In genomic region chr2:167278751-167279526, GRCm38 (mm10) we compare ENCODE assay signal across 8 mouse cellular contexts. TPM values are rescaled to one million over a fixed set of nuclear protein-coding genes. Genes with fewer than 3 reads are reported as not detected.
DNase-seq lines count a peak whose midpoint lies in the region; ATAC-seq and TF ChIP-seq lines count a peak whose summit lies in the region.

No protein-coding gene starts in this region.

- 52% methylated on average over 17 of the region's 17 CpGs for WGBS in limb, embryonic 14.5 days
- WGBS in midbrain, postnatal 0 days, result 57% methylated on average over 17 of the region's 17 CpGs
- WGBS in stomach, postnatal 0 days, result 57% methylated on average over 17 of the region's 17 CpGs

- no peak overlapping the region for H3K4me3 ChIP-seq in limb, embryonic 14.5 days (replicated peaks; ENCODE audit: low read length)
- no peak overlapping the region for H3K4me3 ChIP-seq in midbrain, postnatal 0 days (ENCODE audit: low read depth, low read length)
- H3K4me3 ChIP-seq in stomach, postnatal 0 days (ENCODE audit: low read depth, low read length), result no peak overlapping the region

- no peaks in the 10 kb centered on the region for H3K4me1 ChIP-seq in limb, embryonic 14.5 days (ENCODE audit: control insufficient read depth, insufficient read depth, low read length)
- H3K4me1 ChIP-seq in midbrain, postnatal 0 days (ENCODE audit: insufficient read depth, low read length), result no peaks in the 10 kb centered on the region
- H3K4me1 ChIP-seq in stomach, postnatal 0 days (replicated peaks; ENCODE audit: control insufficient read depth, insufficient read depth), result no peaks in the 10 kb centered on the region

- no peak for TF ChIP-seq POLR2A in limb, embryonic 14.5 days (IDR thresholded peaks at IDR 0.05; ENCODE audit: borderline replicate concordance, extremely low read depth, insufficient read depth, insufficient read length)

- H3K9me3 ChIP-seq in limb, embryonic 14.5 days (ENCODE audit: control insufficient read depth, low read length), result no peaks in the 10 kb centered on the region
- no peaks in the 10 kb centered on the region for H3K9me3 ChIP-seq in midbrain, postnatal 0 days (ENCODE audit: low read length)
- H3K9me3 ChIP-seq in stomach, postnatal 0 days (ENCODE audit: control insufficient read depth, low read length), result no peaks in the 10 kb centered on the region

- no peak for TF ChIP-seq EP300 in stomach, postnatal 0 days (optimal IDR thresholded peaks at IDR 0.05)

- H3K9ac ChIP-seq in limb, embryonic 14.5 days (ENCODE audit: low read depth, low read length, severe bottlenecking), result no peak overlapping the region
- no peak overlapping the region for H3K9ac ChIP-seq in midbrain, postnatal 0 days (replicated peaks; ENCODE audit: low read length, poor library complexity, severe bottlenecking)
- no peak overlapping the region for H3K9ac ChIP-seq in stomach, postnatal 0 days (ENCODE audit: low read length)

- H3K36me3 ChIP-seq in limb, embryonic 14.5 days (ENCODE audit: control insufficient read depth, insufficient read depth, low read length), result no peaks in the 10 kb centered on the region
- H3K36me3 ChIP-seq in midbrain, postnatal 0 days (ENCODE audit: insufficient read depth, low read length), result no peaks in the 10 kb centered on the region
- no peaks in the 10 kb centered on the region for H3K36me3 ChIP-seq in stomach, postnatal 0 days (ENCODE audit: control insufficient read depth, insufficient read depth, low read length)

- ATAC-seq in limb, embryonic 14.5 days (ENCODE audit: low FRiP score, low read depth), result peak; percentile 56; the same call in 1 of the 2 replicates
- ATAC-seq in midbrain, postnatal 0 days (ENCODE audit: low FRiP score), result no peak
- peak; percentile 63 for ATAC-seq in stomach, postnatal 0 days (ENCODE audit: low FRiP score, low TSS enrichment)

- peak; percentile 84 for TF ChIP-seq CTCF in midbrain, postnatal 0 days (IDR thresholded peaks at IDR 0.05)
- peak; percentile 94 for TF ChIP-seq CTCF in stomach, postnatal 0 days (IDR thresholded peaks at IDR 0.05; ENCODE audit: low read depth)

- H3K27ac ChIP-seq in limb, embryonic 14.5 days (replicated peaks; ENCODE audit: low read depth, low read length), result no peak overlapping the region
- no peak overlapping the region for H3K27ac ChIP-seq in midbrain, postnatal 0 days (ENCODE audit: low read depth, low read length)
- H3K27ac ChIP-seq in stomach, postnatal 0 days (replicated peaks), result no peak overlapping the region

- H3K27me3 ChIP-seq in limb, embryonic 14.5 days (ENCODE audit: control insufficient read depth, insufficient read depth, low read length), result no peaks in the 10 kb centered on the region
- no peaks in the 10 kb centered on the region; the same call in 1 of the 2 replicates for H3K27me3 ChIP-seq in midbrain, postnatal 0 days (ENCODE audit: insufficient read depth, low read length)
- no peaks in the 10 kb centered on the region for H3K27me3 ChIP-seq in stomach, postnatal 0 days (ENCODE audit: control insufficient read depth, insufficient read depth, low read length)

- DNase-seq in 416B (ENCODE audit: low read depth), result peak; percentile 60
- DNase-seq in R1 (ENCODE audit: low read depth, low spot score), result peak; percentile 88
- peak; percentile 77 to 85 for DNase-seq in cerebellum, postnatal 25 days
- DNase-seq in gastrocnemius, adult 18-20 months (ENCODE audit: low spot score), result peak; percentile 70
- DNase-seq in kidney, adult 18-20 months, result peak; percentile 67
- peak; percentile 51 for DNase-seq in limb, embryonic 14.5 days (ENCODE audit: low spot score)
- DNase-seq in midbrain, postnatal 0 days (ENCODE audit: low spot score), result peak; percentile 55
- peak; percentile 72 for DNase-seq in stomach, postnatal 0 days (ENCODE audit: low spot score)

- H3K4me2 ChIP-seq in limb, embryonic 14.5 days (replicated peaks; ENCODE audit: low read depth, low read length, severe bottlenecking), result no peak overlapping the region
- no peak overlapping the region for H3K4me2 ChIP-seq in midbrain, postnatal 0 days (ENCODE audit: low read depth, low read length, poor library complexity, severe bottlenecking)
- no peak overlapping the region for H3K4me2 ChIP-seq in stomach, postnatal 0 days (replicated peaks; ENCODE audit: low read depth)

RNA-seq across cellular contexts. Expression of gene Ptgis, which starts 38.5 kb away (rescaled TPM):
- total RNA-seq in gastrocnemius, adult 18-20 months (2021), result 1 to 10 TPM; 1.3 to 1.8 TPM
- 37.7 and 53.0 TPM in 2 replicates for polyA plus RNA-seq in limb, embryonic 14.5 days (2012; rRNA removed)
- polyA plus RNA-seq in limb, embryonic 14.5 days (2014; fragmentation: Nextera tagmentation; extraction: Ambion mirVana), result 31.2 and 31.8 TPM in 2 replicates
- 4.3 and 6.1 TPM in 2 replicates for total RNA-seq in midbrain, postnatal 0 days (2014; rRNA removed)
- 3.9 and 4.7 TPM in 2 replicates for polyA plus RNA-seq in midbrain, postnatal 0 days (2015; fragmentation: Nextera tagmentation; extraction: Ambion mirVana)
- 21.9 and 26.7 TPM in 2 replicates for polyA plus RNA-seq in stomach, postnatal 0 days (2015; fragmentation: Nextera tagmentation; extraction: Ambion mirVana)
